In genomic region chr15:5240360-5240759, GRCm38 (mm10) we compare ENCODE assay signal across 11 mouse cellular contexts. TPM values are rescaled to one million over a fixed set of nuclear protein-coding genes. Genes with fewer than 3 reads are reported as not detected.
DNase-seq lines count a peak whose midpoint lies in the region; ATAC-seq and TF ChIP-seq lines count a peak whose summit lies in the region.
"Had no signal": no experiment of that assay in that cellular context is flagged by ENCODE, and none has a peak within 500 bp of the region (broad histone marks: within the 10 kb centered on the region; RNA-seq: fewer than 3 reads in every experiment).

No protein-coding gene starts in this region.

- no peak overlapping the region for H3K9ac ChIP-seq in hindbrain, embryonic 14.5 days
- no peak overlapping the region for H3K9ac ChIP-seq in liver, postnatal 0 days (replicated peaks)

- no peak for DNase-seq in hindbrain, embryonic 14.5 days (ENCODE audit: low spot score)
- no peak for DNase-seq in hindbrain, embryonic 10.5 days (ENCODE audit: low spot score)
- peak; percentile 11 for DNase-seq in NIH3T3 (ENCODE audit: low read depth)
- no peak for DNase-seq in liver, postnatal 0 days
- no peak for DNase-seq in left cerebral cortex, adult 8-10 months (ENCODE audit: low spot score in 2 of 2)
- DNase-seq in left cerebral cortex, adult 18-20 months (ENCODE audit: low spot score in 2 of 2): no peak
- DNase-seq: cerebellum, postnatal 36 days; lung, adult 18-20 months; right cerebral cortex, adult 18-20 months had no signal

- H3K4me3 ChIP-seq in hindbrain, embryonic 14.5 days (replicated peaks; ENCODE audit: low read length): no peak overlapping the region
- no peak overlapping the region for H3K4me3 ChIP-seq in hindbrain, embryonic 10.5 days
- peak overlapping the region; percentile 60 for H3K4me3 ChIP-seq in C2C12 (ENCODE audit: insufficient read depth, poor library complexity, severe bottlenecking)
- peak overlapping the region; percentile 27; the same call in 1 of the 2 replicates for H3K4me3 ChIP-seq in liver, postnatal 0 days (ENCODE audit: low read depth, low read length)
- H3K4me3 ChIP-seq: layer of hippocampus, adult 2 months had no signal

- peaks cover 51% of the 10 kb centered on the region for H3K27me3 ChIP-seq in hindbrain, embryonic 14.5 days (ENCODE audit: control insufficient read depth, insufficient read depth, low read length)
- H3K27me3 ChIP-seq in hindbrain, embryonic 10.5 days (ENCODE audit: insufficient read depth, poor library complexity, severe bottlenecking): peaks cover 56% of the 10 kb centered on the region
- H3K27me3 ChIP-seq in C2C12 (ENCODE audit: control insufficient read depth, insufficient read depth, insufficient read length): no peaks in the 10 kb centered on the region
- peaks cover 22% of the 10 kb centered on the region for H3K27me3 ChIP-seq in liver, postnatal 0 days (ENCODE audit: insufficient read depth, low read length)

- H3K36me3 ChIP-seq in hindbrain, embryonic 14.5 days (replicated peaks; ENCODE audit: control insufficient read depth, insufficient read depth): no peaks in the 10 kb centered on the region
- H3K36me3 ChIP-seq in hindbrain, embryonic 10.5 days: no peaks in the 10 kb centered on the region
- peaks cover 4% of the 10 kb centered on the region for H3K36me3 ChIP-seq in C2C12 (ENCODE audit: control insufficient read depth, insufficient read depth)
- no peaks in the 10 kb centered on the region for H3K36me3 ChIP-seq in liver, postnatal 0 days (replicated peaks; ENCODE audit: insufficient read depth, low read length)

- H3K79me3 ChIP-seq in C2C12 (ENCODE audit: low read depth): peaks cover 20% of the 10 kb centered on the region

- H3K4me2 ChIP-seq in hindbrain, embryonic 14.5 days (replicated peaks): peak overlapping the region; percentile 23; the same call in 1 of the 2 replicates
- peak overlapping the region; percentile 99 for H3K4me2 ChIP-seq in liver, postnatal 0 days (ENCODE audit: low read depth, low read length)

- 81% methylated on average over 6 of the region's 6 CpGs for WGBS in hindbrain, embryonic 14.5 days
- 79% methylated on average over 6 of the region's 6 CpGs for WGBS in hindbrain, embryonic 10.5 days
- 59% methylated on average over 6 of the region's 6 CpGs for WGBS in liver, postnatal 0 days (ENCODE audit: insufficient replicate concordance)

- no peak overlapping the region for H3K27ac ChIP-seq in hindbrain, embryonic 14.5 days
- no peak overlapping the region for H3K27ac ChIP-seq in hindbrain, embryonic 10.5 days
- peak overlapping the region; percentile 8; the same call in 1 of the 2 replicates for H3K27ac ChIP-seq in liver, postnatal 0 days (ENCODE audit: low read depth)
- H3K27ac ChIP-seq: layer of hippocampus, adult 2 months had no signal

- H3K9me3 ChIP-seq in hindbrain, embryonic 14.5 days (ENCODE audit: control insufficient read depth, low read length): no peaks in the 10 kb centered on the region
- no peaks in the 10 kb centered on the region for H3K9me3 ChIP-seq in hindbrain, embryonic 10.5 days
- no peaks in the 10 kb centered on the region for H3K9me3 ChIP-seq in liver, postnatal 0 days (ENCODE audit: low read length)

- TF ChIP-seq CTCF in C2C12 (IDR thresholded peaks at IDR 0.05; ENCODE audit: control insufficient read depth, insufficient read depth, insufficient read length): no peak
- no peak for TF ChIP-seq CTCF in liver, postnatal 0 days (IDR thresholded peaks at IDR 0.05; ENCODE audit: low read depth)

- H3K4me1 ChIP-seq in hindbrain, embryonic 14.5 days (replicated peaks; ENCODE audit: control insufficient read depth, insufficient read depth, low read length): peaks cover 20% of the 10 kb centered on the region
- H3K4me1 ChIP-seq in hindbrain, embryonic 10.5 days (replicated peaks): peaks cover 30% of the 10 kb centered on the region
- H3K4me1 ChIP-seq in liver, postnatal 0 days (ENCODE audit: insufficient read depth): peaks cover 45% of the 10 kb centered on the region

- no peak for TF ChIP-seq EP300 in liver, postnatal 0 days (IDR thresholded peaks at IDR 0.05; ENCODE audit: low read depth)

- H3K79me2 ChIP-seq in C2C12 (ENCODE audit: control insufficient read depth, insufficient read depth): peaks cover 56% of the 10 kb centered on the region

- H3ac ChIP-seq in C2C12 (ENCODE audit: control insufficient read depth, insufficient read length, low read depth): peak overlapping the region; percentile 39

- ATAC-seq in hindbrain, embryonic 14.5 days (ENCODE audit: low FRiP score): no peak
- ATAC-seq in liver, postnatal 0 days: no peak

TF ChIP-seq in C2C12, 6 proteins besides CTCF, POLR2A, EP300 and RAD21:
- no peak for TF ChIP-seq CEBPB (IDR thresholded peaks at IDR 0.05; ENCODE audit: low read depth)
- TF ChIP-seq FOSL1 (IDR thresholded peaks at IDR 0.05; ENCODE audit: insufficient read depth, low read length, poor library complexity, severe bottlenecking): no peak
- TF ChIP-seq MYOD1 (IDR thresholded peaks at IDR 0.05; ENCODE audit: control insufficient read depth, insufficient read length, low read depth): no peak
- no peak for TF ChIP-seq MYOG (IDR thresholded peaks at IDR 0.05; ENCODE audit: control insufficient read depth, extremely low read depth, insufficient read length)
- no peak for TF ChIP-seq USF1 (IDR thresholded peaks at IDR 0.05; ENCODE audit: low read depth)
- TF ChIP-seq MAX (IDR thresholded peaks at IDR 0.05): no peak

RNA-seq across cellular contexts. Expression of gene Ptger4, which starts 3.6 kb away (rescaled TPM):
- 4.1 and 5.1 TPM in 2 replicates for polyA plus RNA-seq in hindbrain, embryonic 14.5 days (2014; fragmentation: Nextera tagmentation; extraction: Ambion mirVana)
- polyA plus RNA-seq in hindbrain, embryonic 10.5 days (2016; fragmentation: Nextera tagmentation; extraction: Ambion mirVana): 0.61 and 1.4 TPM in 2 replicates
- polyA plus RNA-seq in C2C12 (2012; fragmentation: generic; extraction: Trizol): 10.7 TPM
- polyA plus RNA-seq in liver, postnatal 0 days (2015; fragmentation: Nextera tagmentation; extraction: Ambion mirVana): 0.99 and 1.5 TPM in 2 replicates
- 1 to 10 TPM in 2 of 4 experiments, under 1 TPM in 2; 0.72 to 1.1 (median 0.91) TPM for total RNA-seq in left cerebral cortex, adult 8-10 months (2022)
- under 1 TPM; 0.63 to 0.87 TPM for total RNA-seq in left cerebral cortex, adult 18-20 months (2021)

RNA-seq across cellular contexts. Expression of gene Ttc33, which starts 55.0 kb away (rescaled TPM):
- 58.7 and 61.0 TPM in 2 replicates for polyA plus RNA-seq in hindbrain, embryonic 14.5 days (2014; fragmentation: Nextera tagmentation; extraction: Ambion mirVana)
- polyA plus RNA-seq in hindbrain, embryonic 10.5 days (2016; fragmentation: Nextera tagmentation; extraction: Ambion mirVana): 36.7 and 37.8 TPM in 2 replicates
- polyA plus RNA-seq in C2C12 (2012; fragmentation: generic; extraction: Trizol): 15.8 TPM
- polyA plus RNA-seq in liver, postnatal 0 days (2015; fragmentation: Nextera tagmentation; extraction: Ambion mirVana): 16.3 and 16.5 TPM in 2 replicates
- total RNA-seq in left cerebral cortex, adult 8-10 months (2022): 100 to 1,000 TPM in 1 of 4 experiments, 10 to 100 TPM in 3; 81.2 to 100 (median 86.1) TPM
- 10 to 100 TPM; 88.2 to 88.4 TPM for total RNA-seq in left cerebral cortex, adult 18-20 months (2021)

Comparison
In these comparisons a context has a peak if more than half of its experiments do, and no peak if none do; other contexts are left out.
1. H3K4me3 ChIP-seq: peak in C2C12 (single experiment) and liver, postnatal 0 days (single experiment); none in hindbrain, embryonic 14.5 days (single experiment) and hindbrain, embryonic 10.5 days (single experiment).